Mouse (Mus musculus): ENCODE results near the gene Nol4l.

- TF ChIP-seq CTCF (IDR thresholded peaks at IDR 0.05; ENCODE audit: low read depth, low read length) (no peak), GATA1 (IDR thresholded peaks at IDR 0.05; ENCODE audit: borderline replicate concordance, low read length) (no peak)
Measured at GRCm38 (mm10) chr2:153557259-153557658, 27.5 kb upstream of the Nol4l start.

Measured in G1E (cell line).